In genomic region chr15:100248665-100249433, GRCm38 (mm10) we compare ENCODE assay signal across 26 mouse cellular contexts. TPM values are rescaled to one million over a fixed set of nuclear protein-coding genes. Genes with fewer than 3 reads are reported as not detected.
DNase-seq lines count a peak whose midpoint lies in the region; ATAC-seq and TF ChIP-seq lines count a peak whose summit lies in the region.
"Had no signal": no experiment of that assay in that cellular context is flagged by ENCODE, and none has a peak within 500 bp of the region (broad histone marks: within the 10 kb centered on the region; RNA-seq: fewer than 3 reads in every experiment).

No protein-coding gene starts in this region.

- H3K9me3 ChIP-seq in MEL (replicated peaks; ENCODE audit: insufficient read depth, low read length): no peaks in the 10 kb centered on the region
- H3K9me3 ChIP-seq in neural tube, embryonic 15.5 days (replicated peaks): no peaks in the 10 kb centered on the region
- H3K9me3 ChIP-seq: embryonic facial prominence, embryonic 12.5 days; forebrain, embryonic 15.5 days; heart, embryonic 13.5 days; hindbrain, embryonic 15.5 days had no signal

- H3K9ac ChIP-seq in MEL (ENCODE audit: control insufficient read depth, low read depth, low read length, poor library complexity, severe bottlenecking): no peak overlapping the region
- H3K9ac ChIP-seq in neural tube, embryonic 15.5 days (replicated peaks): no peak overlapping the region
- H3K9ac ChIP-seq: embryonic facial prominence, embryonic 12.5 days; forebrain, embryonic 15.5 days; heart, embryonic 13.5 days; hindbrain, embryonic 15.5 days had no signal

- H3K4me1 ChIP-seq in lung, adult 2 months (ENCODE audit: control insufficient read depth, insufficient read depth, low read length): no peaks in the 10 kb centered on the region
- H3K4me1 ChIP-seq in MEL (ENCODE audit: control insufficient read depth in 1 of 2, insufficient read depth in 2 of 2, low read length in 2 of 2): peaks cover 17 to 22% of the 10 kb centered on the region in 2 experiments
- H3K4me1 ChIP-seq in neural tube, embryonic 15.5 days: no peaks in the 10 kb centered on the region
- H3K4me1 ChIP-seq: embryonic facial prominence, embryonic 12.5 days; forebrain, embryonic 15.5 days; heart, embryonic 13.5 days; hindbrain, embryonic 15.5 days had no signal

- no peak overlapping the region for H3K4me2 ChIP-seq in neural tube, embryonic 15.5 days
- H3K4me2 ChIP-seq: embryonic facial prominence, embryonic 12.5 days; forebrain, embryonic 15.5 days; heart, embryonic 13.5 days; hindbrain, embryonic 15.5 days had no signal

- TF ChIP-seq RAD21 in MEL (IDR thresholded peaks at IDR 0.05; ENCODE audit: low read depth, low read length): no peak

- TF ChIP-seq EP300 in MEL (IDR thresholded peaks at IDR 0.05; ENCODE audit: low read depth in 1 of 2, low read length in 2 of 2): peak; percentile 89 to 95

- H3K27ac ChIP-seq in MEL (ENCODE audit: control insufficient read depth, low read depth, low read length): peak overlapping the region; percentile 68
- no peak overlapping the region for H3K27ac ChIP-seq in neural tube, embryonic 15.5 days (replicated peaks)
- H3K27ac ChIP-seq: embryonic facial prominence, embryonic 12.5 days; forebrain, embryonic 15.5 days; heart, embryonic 13.5 days; hindbrain, embryonic 15.5 days had no signal

- H3K4me3 ChIP-seq in lung, adult 2 months (replicated peaks; ENCODE audit: extremely low read depth, low read depth, low read length): no peak overlapping the region
- no peak overlapping the region for H3K4me3 ChIP-seq in MEL (ENCODE audit: control insufficient read depth in 1 of 2, insufficient read depth in 1 of 2, low read depth in 2 of 2, low read length in 2 of 2)
- no peak overlapping the region for H3K4me3 ChIP-seq in neural tube, embryonic 15.5 days (replicated peaks)
- H3K4me3 ChIP-seq: embryonic facial prominence, embryonic 12.5 days; forebrain, embryonic 15.5 days; heart, embryonic 13.5 days; hindbrain, embryonic 15.5 days had no signal

- no peaks in the 10 kb centered on the region for H3K27me3 ChIP-seq in MEL (ENCODE audit: control insufficient read depth in 1 of 2, insufficient read depth in 2 of 2, low read length in 2 of 2)
- no peaks in the 10 kb centered on the region for H3K27me3 ChIP-seq in neural tube, embryonic 15.5 days (replicated peaks)
- H3K27me3 ChIP-seq: CH12.LX; embryonic facial prominence, embryonic 12.5 days; forebrain, embryonic 15.5 days; heart, embryonic 13.5 days; hindbrain, embryonic 15.5 days had no signal

- WGBS in lung, adult 2 months: 83% methylated on average over 6 of the region's 6 CpGs
- 97% methylated on average over 6 of the region's 6 CpGs for WGBS in neural tube, embryonic 15.5 days

- TF ChIP-seq POLR2A in lung, adult 2 months (IDR thresholded peaks at IDR 0.05; ENCODE audit: borderline replicate concordance, extremely low read depth, low read depth, low read length): no peak
- TF ChIP-seq POLR2A in MEL (IDR thresholded peaks at IDR 0.05; ENCODE audit: control insufficient read depth in 1 of 2, insufficient read depth in 1 of 2, low read depth in 1 of 2, low read length in 2 of 2, poor library complexity in 1 of 2): no peak; a peak in 1 of 4 replicates

- H3K79me2 ChIP-seq in MEL (ENCODE audit: control insufficient read depth, insufficient read depth, low read length, poor library complexity): peaks cover 14% of the 10 kb centered on the region

- H3K36me3 ChIP-seq in MEL (ENCODE audit: control insufficient read depth in 1 of 2, insufficient read depth in 2 of 2, low read length in 2 of 2): peaks cover 31 to 69% of the 10 kb centered on the region in 2 experiments
- peaks cover 78% of the 10 kb centered on the region for H3K36me3 ChIP-seq in neural tube, embryonic 15.5 days

- peak; percentile 33 for ATAC-seq in granulocyte monocyte progenitor cell, adult 5-6 weeks (replicated peaks; ENCODE audit: poor library complexity, severe bottlenecking)
- peak; percentile 74 for ATAC-seq in neutrophil, adult 5-6 weeks (ENCODE audit: extremely low read depth, insufficient number of reproducible peaks, low FRiP score, poor library complexity, severe bottlenecking)
- no peak for ATAC-seq in neural tube, embryonic 15.5 days (ENCODE audit: low FRiP score)
- ATAC-seq: forebrain, embryonic 15.5 days; inflammation-experienced regulatory T-cells, adult 6 months; intestine, postnatal 0 days had no signal

- TF ChIP-seq CTCF in lung, adult 2 months (IDR thresholded peaks at IDR 0.05; ENCODE audit: insufficient read depth, low read length): no peak
- TF ChIP-seq CTCF in MEL (IDR thresholded peaks at IDR 0.05 in 2 of 3, conservative IDR thresholded peaks at IDR 0.05 in 1 of 3; ENCODE audit: control insufficient read depth in 1 of 3, insufficient read depth in 1 of 3, low read depth in 2 of 3, low read length in 3 of 3, poor library complexity in 1 of 3, severe bottlenecking in 1 of 3): no peak

- DNase-seq in lung, postnatal 36 days: peak; percentile 28
- no peak for DNase-seq in lung, adult 2 months
- DNase-seq in MEL (ENCODE audit: low read depth, low spot score): peak; percentile 92
- no peak for DNase-seq in layer of hippocampus, adult 8-10 months (ENCODE audit: low spot score in 2 of 2)
- DNase-seq in frontal cortex, postnatal 14 days (ENCODE audit: low spot score in 2 of 2): no peak
- DNase-seq: adrenal gland, adult 8-10 months; adrenal gland, postnatal 36 days; cerebellum, adult 2 months; cerebellum, postnatal 10 days; gastrocnemius, postnatal 10 days; heart, postnatal 36 days had no signal

TF ChIP-seq in MEL, 35 proteins besides CTCF, POLR2A, EP300 and RAD21 (continues in another document):
- TF ChIP-seq POLR2AphosphoS2 (IDR thresholded peaks at IDR 0.05; ENCODE audit: low read length) (no peak), CHD2 (IDR thresholded peaks at IDR 0.05; ENCODE audit: low read length) (no peak), MAX (IDR thresholded peaks at IDR 0.05; ENCODE audit: low read length) (peak; percentile 81), NELFE (IDR thresholded peaks at IDR 0.05; ENCODE audit: low read depth, low read length) (no peak), MYC (IDR thresholded peaks at IDR 0.05; ENCODE audit: low read depth, low read length) (peak; percentile 83), TCF12 (IDR thresholded peaks at IDR 0.05; ENCODE audit: low read depth, low read length) (peak; percentile 88), RCOR1 (IDR thresholded peaks at IDR 0.05; ENCODE audit: low read depth, low read length) (peak; percentile 75), E2F4 (IDR thresholded peaks at IDR 0.05; ENCODE audit: borderline replicate concordance, low read depth, low read length) (no peak), HCFC1 (IDR thresholded peaks at IDR 0.05; ENCODE audit: low read depth, low read length) (peak; percentile 55; the same call in 1 of the 2 replicates), BHLHE40 (IDR thresholded peaks at IDR 0.05; ENCODE audit: borderline replicate concordance, low read depth, low read length) (peak; percentile 12; the same call in 1 of the 2 replicates), ZKSCAN1 (IDR thresholded peaks at IDR 0.05; ENCODE audit: low read depth, low read length) (no peak), ZC3H11A (IDR thresholded peaks at IDR 0.05; ENCODE audit: low read depth, low read length) (no peak), UBTF (IDR thresholded peaks at IDR 0.05; ENCODE audit: borderline replicate concordance, insufficient read depth, low read depth, low read length) (no peak), KAT2A (conservative IDR thresholded peaks at IDR 0.05; ENCODE audit: low read depth, low read length) (no peak; the same call in 1 of the 2 replicates), MAFK (IDR thresholded peaks at IDR 0.05; ENCODE audit: borderline replicate concordance, low read depth, low read length) (no peak), ELF1 (IDR thresholded peaks at IDR 0.05; ENCODE audit: low read depth, low read length) (peak; percentile 45; the same call in 1 of the 2 replicates), ZMIZ1 (IDR thresholded peaks at IDR 0.05; ENCODE audit: low read depth, low read length) (no peak), GATA1 (IDR thresholded peaks at IDR 0.05; ENCODE audit: low read depth, low read length) (peak; percentile 92), TBP (IDR thresholded peaks at IDR 0.05; ENCODE audit: low read depth, low read length) (peak; percentile 37; the same call in 1 of the 2 replicates)

RNA-seq across cellular contexts. Expression of gene Atf1, which starts 21.2 kb away (rescaled TPM):
- 40.8 and 45.7 TPM in 2 replicates for polyA plus RNA-seq in lung, adult 2 months (2012; rRNA removed)
- total RNA-seq in MEL (2012; rRNA removed): 41.8 and 44.0 TPM in 2 replicates
- polyA plus RNA-seq in MEL (2012; ENCODE audit: insufficient read depth in 1 of 2, insufficient read length in 2 of 2, low read depth in 1 of 2, low replicate concordance in 2 of 2, missing spikeins in 1 of 2): 100 to 1,000 TPM; 183 to 854 TPM
- total RNA-seq in granulocyte monocyte progenitor cell, adult 5-6 weeks (2014; fragmentation: Nextera tagmentation): 56.7 and 75.0 TPM in 2 replicates
- 62.3 and 63.0 TPM in 2 replicates for total RNA-seq in granulocyte monocyte progenitor cell, adult 5-6 weeks (2017)
- 81.8 and 86.3 TPM in 2 replicates for total RNA-seq in neutrophil, adult 5-6 weeks (2017)
- 10 to 100 TPM; 24.1 to 28.2 (median 25.9) TPM for total RNA-seq in layer of hippocampus, adult 8-10 months (2022)
- polyA plus RNA-seq in neural tube, embryonic 15.5 days (2015; fragmentation: Nextera tagmentation; extraction: Ambion mirVana): 13.3 and 22.0 TPM in 2 replicates

RNA-seq across cellular contexts. Expression of gene Tmprss12, which starts 31.8 kb away (rescaled TPM):
- polyA plus RNA-seq in lung, adult 2 months (2012; rRNA removed): not detected in 2 replicates
- not detected in 2 replicates for total RNA-seq in MEL (2012; rRNA removed)
- polyA plus RNA-seq in MEL (2012; ENCODE audit: insufficient read depth in 1 of 2, insufficient read length in 2 of 2, low read depth in 1 of 2, low replicate concordance in 2 of 2, missing spikeins in 1 of 2): not detected
- total RNA-seq in granulocyte monocyte progenitor cell, adult 5-6 weeks (2014; fragmentation: Nextera tagmentation): not detected in 2 replicates
- not detected in 2 replicates for total RNA-seq in granulocyte monocyte progenitor cell, adult 5-6 weeks (2017)
- not detected in 2 replicates for total RNA-seq in neutrophil, adult 5-6 weeks (2017)
- not detected for total RNA-seq in layer of hippocampus, adult 8-10 months (2022)
- not detected in 2 replicates for polyA plus RNA-seq in neural tube, embryonic 15.5 days (2015; fragmentation: Nextera tagmentation; extraction: Ambion mirVana)
- total RNA-seq: adrenal gland, adult 8-10 months; adrenal gland, postnatal 36 days; CH12.LX; common myeloid progenitor, adult 5-6 weeks; gastrocnemius, postnatal 10 days; gastrocnemius, postnatal 4 days; heart, postnatal 36 days had no signal
- polyA plus RNA-seq: cerebellum, adult 2 months; embryonic facial prominence, embryonic 12.5 days; forebrain, embryonic 11.5 days; forebrain, embryonic 15.5 days; heart, embryonic 13.5 days; heart, postnatal 0 days; hindbrain, embryonic 11.5 days; hindbrain, embryonic 15.5 days; inflammation-experienced regulatory T-cells, adult 6 months; intestine, postnatal 0 days had no signal

RNA-seq across cellular contexts. Expression of gene Mettl7a1, which starts 55.1 kb away (rescaled TPM):
- 448 and 506 TPM in 2 replicates for polyA plus RNA-seq in lung, adult 2 months (2012; rRNA removed)
- total RNA-seq in MEL (2012; rRNA removed): 17.3 and 28.9 TPM in 2 replicates
- polyA plus RNA-seq in MEL (2012; ENCODE audit: insufficient read depth in 1 of 2, insufficient read length in 2 of 2, low read depth in 1 of 2, low replicate concordance in 2 of 2, missing spikeins in 1 of 2): 10 to 100 TPM in 1 of 2 experiments, not detected in 1; 34.4 TPM
- 24.4 and 27.4 TPM in 2 replicates for total RNA-seq in granulocyte monocyte progenitor cell, adult 5-6 weeks (2014; fragmentation: Nextera tagmentation)
- total RNA-seq in granulocyte monocyte progenitor cell, adult 5-6 weeks (2017): 50.9 and 53.6 TPM in 2 replicates
- total RNA-seq in neutrophil, adult 5-6 weeks (2017): 18.3 and 21.2 TPM in 2 replicates
- total RNA-seq in layer of hippocampus, adult 8-10 months (2022): 10 to 100 TPM; 35.0 to 49.9 (median 40.9) TPM
- polyA plus RNA-seq in neural tube, embryonic 15.5 days (2015; fragmentation: Nextera tagmentation; extraction: Ambion mirVana): 3.8 and 5.4 TPM in 2 replicates

Comparison
In these comparisons a context has a peak if more than half of its experiments do, and no peak if none do; other contexts are left out.
1. DNase-seq: peak in lung, postnatal 36 days (single experiment) and MEL (single experiment); none in lung, adult 2 months (single experiment), layer of hippocampus, adult 8-10 months (0 of 2) and frontal cortex, postnatal 14 days (0 of 2).